Mouse (Mus musculus): ENCODE results near the gene Nek4. TPM values are rescaled to one million over a fixed set of nuclear protein-coding genes. Genes with fewer than 3 reads are reported as not detected.

Nek4 gene
- total RNA-seq (2012; rRNA removed): 15.0 and 16.8 TPM in 2 replicates

- DNase-seq (ENCODE audit: low read depth, low spot score): peak; percentile 91
- in situ Hi-C loops (cut with MboI; ENCODE audit: low sequenced_read_pairs in 2 of 2, unreplicated experiment in 2 of 2): no loop called here
- no peaks in the 10 kb centered on the region for H3K36me3 ChIP-seq (ENCODE audit: control insufficient read depth, insufficient read depth, low read length, poor library complexity, severe bottlenecking)
- H3K4me3 ChIP-seq (ENCODE audit: insufficient read depth in 1 of 2, low read depth in 1 of 2, low read length in 2 of 2, poor library complexity in 1 of 2, severe bottlenecking in 1 of 2): peak within 1 kb of the TSS; percentile 85 to 94
- no peak within 1 kb of the TSS for H3K27ac ChIP-seq (ENCODE audit: insufficient read depth, low read depth, low read length, poor library complexity, severe bottlenecking)
- peak within 1 kb of the TSS; percentile 91 for H3K9ac ChIP-seq (ENCODE audit: insufficient read depth, low read depth, low read length, poor library complexity, severe bottlenecking)
- H3K4me1 ChIP-seq (ENCODE audit: control insufficient read depth in 2 of 2, insufficient read depth in 2 of 2, low read length in 2 of 2, poor library complexity in 1 of 2): peaks cover 3 to 4% of the 10 kb centered on the region in 2 experiments; a peak in 3 of 4 replicates
- TF ChIP-seq MAFK (IDR thresholded peaks at IDR 0.05; ENCODE audit: insufficient read depth, low read depth, low read length) (no peak), CHD2 (IDR thresholded peaks at IDR 0.05; ENCODE audit: low read depth, low read length) (no peak), HCFC1 (IDR thresholded peaks at IDR 0.05; ENCODE audit: borderline replicate concordance, insufficient read depth, low read length) (peak; percentile 75; the same call in 1 of the 2 replicates)
- no peaks in the 10 kb centered on the region for H3K9me3 ChIP-seq (ENCODE audit: control insufficient read depth, insufficient read depth, low read depth, low read length)
These were observed at the start of gene Nek4 for GRCm38 (mm10) chr14:30951154-30951825. Nek4 (plus strand) TSS chr14:30951377.

- in situ Hi-C loops (cut with MboI; ENCODE audit: low sequenced_read_pairs in 2 of 2, unreplicated experiment in 2 of 2): no loop called here
- DNase-seq (ENCODE audit: low read depth, low spot score): no peak
- H3K9ac ChIP-seq (ENCODE audit: insufficient read depth, low read depth, low read length, poor library complexity, severe bottlenecking): no peak overlapping the region
- H3K4me1 ChIP-seq (ENCODE audit: control insufficient read depth in 2 of 2, insufficient read depth in 2 of 2, low read length in 2 of 2, poor library complexity in 1 of 2): no peaks in the 10 kb centered on the region
- H3K4me3 ChIP-seq (ENCODE audit: insufficient read depth in 1 of 2, low read depth in 1 of 2, low read length in 2 of 2, poor library complexity in 1 of 2, severe bottlenecking in 1 of 2): no peak overlapping the region
- H3K9me3 ChIP-seq (ENCODE audit: control insufficient read depth, insufficient read depth, low read depth, low read length): no peaks in the 10 kb centered on the region
- H3K36me3 ChIP-seq (ENCODE audit: control insufficient read depth, insufficient read depth, low read length, poor library complexity, severe bottlenecking): no peaks in the 10 kb centered on the region
- no peak overlapping the region for H3K27ac ChIP-seq (ENCODE audit: insufficient read depth, low read depth, low read length, poor library complexity, severe bottlenecking)
- TF ChIP-seq MAFK (IDR thresholded peaks at IDR 0.05; ENCODE audit: insufficient read depth, low read depth, low read length) (no peak), CHD2 (IDR thresholded peaks at IDR 0.05; ENCODE audit: low read depth, low read length) (no peak), HCFC1 (IDR thresholded peaks at IDR 0.05; ENCODE audit: borderline replicate concordance, insufficient read depth, low read length) (no peak), ZNF384 (IDR thresholded peaks at IDR 0.05; ENCODE audit: low read depth, low read length) (no peak), ZC3H11A (IDR thresholded peaks at IDR 0.05; ENCODE audit: borderline replicate concordance, low read depth, low read length) (no peak)
These were observed 48.5 kb upstream of the Nek4 start for GRCm38 (mm10) chr14:30902628-30903027.

GRCm38 (mm10) chr14:30903036-30903435 lies 48.1 kb upstream of the Nek4 start:
- Histone ChIP-seq H3K4me1 (ENCODE audit: control insufficient read depth in 2 of 2, insufficient read depth in 2 of 2, low read length in 2 of 2, poor library complexity in 1 of 2) (no peaks in the 10 kb centered on the region), H3K4me3 (ENCODE audit: insufficient read depth in 1 of 2, low read depth in 1 of 2, low read length in 2 of 2, poor library complexity in 1 of 2, severe bottlenecking in 1 of 2) (no peak overlapping the region), H3K36me3 (ENCODE audit: control insufficient read depth, insufficient read depth, low read length, poor library complexity, severe bottlenecking) (no peaks in the 10 kb centered on the region), H3K9ac (ENCODE audit: insufficient read depth, low read depth, low read length, poor library complexity, severe bottlenecking) (no peak overlapping the region), H3K9me3 (ENCODE audit: control insufficient read depth, insufficient read depth, low read depth, low read length) (no peaks in the 10 kb centered on the region), H3K27ac (ENCODE audit: insufficient read depth, low read depth, low read length, poor library complexity, severe bottlenecking) (no peak overlapping the region)
- DNase-seq (ENCODE audit: low read depth, low spot score): no peak
- in situ Hi-C loops (cut with MboI; ENCODE audit: low sequenced_read_pairs in 2 of 2, unreplicated experiment in 2 of 2): no loop called here
- TF ChIP-seq ZNF384 (IDR thresholded peaks at IDR 0.05; ENCODE audit: low read depth, low read length) (no peak), ZC3H11A (IDR thresholded peaks at IDR 0.05; ENCODE audit: borderline replicate concordance, low read depth, low read length) (no peak), HCFC1 (IDR thresholded peaks at IDR 0.05; ENCODE audit: borderline replicate concordance, insufficient read depth, low read length) (no peak), MAFK (IDR thresholded peaks at IDR 0.05; ENCODE audit: insufficient read depth, low read depth, low read length) (no peak), CHD2 (IDR thresholded peaks at IDR 0.05; ENCODE audit: low read depth, low read length) (no peak)

- no peak overlapping the region for H3K4me3 ChIP-seq (ENCODE audit: insufficient read depth in 1 of 2, low read depth in 1 of 2, low read length in 2 of 2, poor library complexity in 1 of 2, severe bottlenecking in 1 of 2)
- TF ChIP-seq ZC3H11A (IDR thresholded peaks at IDR 0.05; ENCODE audit: borderline replicate concordance, low read depth, low read length): no peak
- no peak for TF ChIP-seq HCFC1 (IDR thresholded peaks at IDR 0.05; ENCODE audit: borderline replicate concordance, insufficient read depth, low read length)
- no peak for TF ChIP-seq MAFK (IDR thresholded peaks at IDR 0.05; ENCODE audit: insufficient read depth, low read depth, low read length)
- no peak for TF ChIP-seq ZNF384 (IDR thresholded peaks at IDR 0.05; ENCODE audit: low read depth, low read length)
- no peak for TF ChIP-seq CHD2 (IDR thresholded peaks at IDR 0.05; ENCODE audit: low read depth, low read length)
- no peaks in the 10 kb centered on the region for H3K36me3 ChIP-seq (ENCODE audit: control insufficient read depth, insufficient read depth, low read length, poor library complexity, severe bottlenecking)
- no peak overlapping the region for H3K9ac ChIP-seq (ENCODE audit: insufficient read depth, low read depth, low read length, poor library complexity, severe bottlenecking)
- in situ Hi-C loops (cut with MboI; ENCODE audit: low sequenced_read_pairs in 2 of 2, unreplicated experiment in 2 of 2): no loop called here
- no peak overlapping the region for H3K27ac ChIP-seq (ENCODE audit: insufficient read depth, low read depth, low read length, poor library complexity, severe bottlenecking)
- no peaks in the 10 kb centered on the region for H3K4me1 ChIP-seq (ENCODE audit: control insufficient read depth in 2 of 2, insufficient read depth in 2 of 2, low read length in 2 of 2, poor library complexity in 1 of 2)
- DNase-seq (ENCODE audit: low read depth, low spot score): no peak
- no peaks in the 10 kb centered on the region for H3K9me3 ChIP-seq (ENCODE audit: control insufficient read depth, insufficient read depth, low read depth, low read length)
These were observed 46.9 kb upstream of the Nek4 start for GRCm38 (mm10) chr14:30904307-30904706.
